Comparison of ENCODE assay signal across 12 mouse cellular contexts in the genomic region with DNA sequence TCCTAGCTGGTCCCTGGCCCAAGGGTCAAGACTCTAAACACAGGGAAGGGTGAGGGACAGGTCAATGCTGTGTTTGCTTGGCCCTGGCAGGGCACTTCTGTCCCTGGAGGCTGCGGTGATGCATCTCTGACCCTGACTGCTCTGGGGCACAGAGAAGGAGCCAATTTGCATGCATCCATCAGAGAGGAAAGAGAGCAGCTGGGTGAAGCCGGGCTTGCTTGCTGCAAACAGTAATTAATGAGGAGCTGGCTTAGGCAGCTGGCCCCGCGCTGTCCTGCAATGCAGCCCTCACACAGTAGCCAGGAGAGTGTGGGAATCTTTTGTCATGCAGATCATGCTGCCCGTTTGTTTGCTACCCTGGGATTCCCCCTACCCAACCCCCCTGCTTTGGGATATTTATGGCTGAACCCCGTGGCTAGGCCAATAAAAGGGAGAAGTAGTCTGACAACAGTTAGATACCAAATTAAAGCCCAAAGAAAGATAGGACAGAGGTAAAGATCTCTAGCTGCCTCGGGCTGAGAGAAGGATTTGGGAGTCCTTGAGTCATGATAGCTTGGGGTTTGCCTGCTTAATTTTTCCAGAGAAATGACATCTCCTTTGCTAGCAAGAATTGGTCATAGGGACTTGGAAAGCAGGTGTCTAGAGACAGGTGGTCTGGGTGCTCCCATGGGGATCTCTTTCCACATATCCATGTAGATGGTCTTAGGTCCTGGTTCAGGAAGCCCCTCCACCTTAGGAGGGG. TPM values are rescaled to one million over a fixed set of nuclear protein-coding genes. Genes with fewer than 3 reads are reported as not detected.
A peak's percentile ranks its signal among the peaks of the same experiment; 100 is the strongest.
DNase-seq lines count a peak whose midpoint lies in the region; ATAC-seq and TF ChIP-seq lines count a peak whose summit lies in the region.
"Had no signal": no experiment of that assay in that cellular context is flagged by ENCODE, and none has a peak within 500 bp of the region (broad histone marks: within the 10 kb centered on the region; RNA-seq: fewer than 3 reads in every experiment).

No protein-coding gene starts in this region.

- WGBS in forebrain, embryonic 11.5 days = 0% methylated on average over 7 of the region's 7 CpGs
- 1% methylated on average over 7 of the region's 7 CpGs for WGBS in midbrain, embryonic 12.5 days
- 15% methylated on average over 7 of the region's 7 CpGs for whole genome bisulfite sequencing in lung, adult 2 months

- H3K9ac ChIP-seq in CH12.LX (ENCODE audit: insufficient read depth, low read depth) = no peak overlapping the region
- H3K9ac ChIP-seq in forebrain, embryonic 11.5 days (ENCODE audit: low read length) = no peak overlapping the region
- no peak overlapping the region; the same call in 1 of the 2 replicates for H3K9ac ChIP-seq in midbrain, embryonic 12.5 days (replicated peaks)
- H3K9ac ChIP-seq: liver, embryonic 15.5 days had no signal

- in situ Hi-C loops in CH12.LX (cut with MboI; ENCODE audit: low pct_ligation_motif_present, low pct_unique_long_range_greater_than_20kb, low sequenced_read_pairs) = loop anchor here (5.0 kb wide), 1 partner anchor 38 kb away; no protein-coding TSS in a partner anchor

- no peaks in the 10 kb centered on the region for H3K9me3 ChIP-seq in CH12.LX (replicated peaks; ENCODE audit: low read length)
- no peaks in the 10 kb centered on the region for H3K9me3 ChIP-seq in forebrain, embryonic 11.5 days (ENCODE audit: control insufficient read depth, low read length)
- no peaks in the 10 kb centered on the region for H3K9me3 ChIP-seq in midbrain, embryonic 12.5 days
- H3K9me3 ChIP-seq: liver, embryonic 15.5 days had no signal

- no peak for TF ChIP-seq CTCF in CH12.LX (conservative IDR thresholded peaks at IDR 0.05 in 1 of 2, IDR thresholded peaks at IDR 0.05 in 1 of 2; ENCODE audit: low read depth in 2 of 2, low read length in 2 of 2)
- no peak for TF ChIP-seq CTCF in lung, adult 2 months (IDR thresholded peaks at IDR 0.05; ENCODE audit: insufficient read depth, low read length)

- TF ChIP-seq EP300 in CH12.LX (IDR thresholded peaks at IDR 0.05; ENCODE audit: low read length) = no peak; the same call in 1 of the 2 replicates

- no peak for TF ChIP-seq POLR2A in CH12.LX (IDR thresholded peaks at IDR 0.05; ENCODE audit: low read depth, low read length)
- no peak for TF ChIP-seq POLR2A in lung, adult 2 months (IDR thresholded peaks at IDR 0.05; ENCODE audit: borderline replicate concordance, extremely low read depth, low read depth, low read length)

- H3K27me3 ChIP-seq in CH12.LX (replicated peaks) = peaks cover 31% of the 10 kb centered on the region
- H3K27me3 ChIP-seq in forebrain, embryonic 11.5 days (ENCODE audit: control insufficient read depth, insufficient read depth, low read length) = no peaks in the 10 kb centered on the region
- H3K27me3 ChIP-seq in midbrain, embryonic 12.5 days = no peaks in the 10 kb centered on the region

- peaks cover 18 to 26% of the 10 kb centered on the region in 2 experiments for H3K4me1 ChIP-seq in CH12.LX (ENCODE audit: control insufficient read depth in 1 of 2, insufficient read depth in 2 of 2)
- H3K4me1 ChIP-seq in forebrain, embryonic 11.5 days (replicated peaks; ENCODE audit: control insufficient read depth, insufficient read depth, low read length) = peaks cover 18% of the 10 kb centered on the region
- H3K4me1 ChIP-seq in midbrain, embryonic 12.5 days = peaks cover 25% of the 10 kb centered on the region
- no peaks in the 10 kb centered on the region for H3K4me1 ChIP-seq in lung, adult 2 months (ENCODE audit: control insufficient read depth, insufficient read depth, low read length)
- H3K4me1 ChIP-seq: liver, embryonic 15.5 days had no signal

- TF ChIP-seq RAD21 in CH12.LX (IDR thresholded peaks at IDR 0.05; ENCODE audit: low read depth, low read length) = no peak

- dilution Hi-C loops in CH12.LX (cut with MboI; ENCODE audit: extremely low pct_ligation_motif_present, extremely low pct_unique_long_range_greater_than_20kb, low sequenced_read_pairs) = no loop called here

- peak; percentile 34 for DNase-seq in CH12.LX (ENCODE audit: extremely low read depth)
- peak; percentile 79 for DNase-seq in adrenal gland, adult 2 months
- peak; percentile 87 for DNase-seq in forebrain, embryonic 11.5 days (ENCODE audit: low spot score)
- DNase-seq in B cell, adult 2 months = no peak
- DNase-seq in lung, adult 2 months = no peak
- DNase-seq in right cerebral cortex, postnatal 36 days (ENCODE audit: low spot score in 2 of 2) = no peak
- DNase-seq: heart, adult 11 months had no signal

- H3K79me2 ChIP-seq in CH12.LX (replicated peaks; ENCODE audit: control insufficient read depth, extremely low read depth, insufficient read depth, poor library complexity, severe bottlenecking) = no peaks in the 10 kb centered on the region

- peak overlapping the region; percentile 53; the same call in 1 of the 2 replicates for H3K4me2 ChIP-seq in CH12.LX (ENCODE audit: insufficient read depth, low read depth, poor library complexity, severe bottlenecking)
- peak overlapping the region; percentile 22; the same call in 1 of the 2 replicates for H3K4me2 ChIP-seq in forebrain, embryonic 11.5 days (ENCODE audit: low read depth, low read length, severe bottlenecking)
- peak overlapping the region; percentile 34 for H3K4me2 ChIP-seq in midbrain, embryonic 12.5 days (replicated peaks)
- H3K4me2 ChIP-seq: liver, embryonic 15.5 days had no signal

- no peak overlapping the region for H3K4me3 ChIP-seq in CH12.LX (replicated peaks in 1 of 3; ENCODE audit: low read depth in 2 of 3, low read length in 2 of 3, poor library complexity in 1 of 3)
- no peak overlapping the region for H3K4me3 ChIP-seq in forebrain, embryonic 11.5 days (ENCODE audit: low read depth, low read length)
- no peak overlapping the region for H3K4me3 ChIP-seq in midbrain, embryonic 12.5 days
- H3K4me3 ChIP-seq in lung, adult 2 months (replicated peaks; ENCODE audit: extremely low read depth, low read depth, low read length) = no peak overlapping the region
- H3K4me3 ChIP-seq: liver, embryonic 15.5 days had no signal

- H3K36me3 ChIP-seq in CH12.LX (replicated peaks in 1 of 2; ENCODE audit: control insufficient read depth in 1 of 2, insufficient read depth in 1 of 2, low read length in 1 of 2) = no peaks in the 10 kb centered on the region
- H3K36me3 ChIP-seq in forebrain, embryonic 11.5 days (ENCODE audit: control insufficient read depth, insufficient read depth, low read length) = no peaks in the 10 kb centered on the region
- no peaks in the 10 kb centered on the region for H3K36me3 ChIP-seq in midbrain, embryonic 12.5 days
- H3K36me3 ChIP-seq: liver, embryonic 15.5 days had no signal

- H3K27ac ChIP-seq in CH12.LX (ENCODE audit: insufficient read depth, low read depth) = no peak overlapping the region
- H3K27ac ChIP-seq in forebrain, embryonic 11.5 days (ENCODE audit: low read depth, low read length) = peak overlapping the region; percentile 82
- H3K27ac ChIP-seq in midbrain, embryonic 12.5 days (replicated peaks) = peak overlapping the region; percentile 94
- H3K27ac ChIP-seq: liver, embryonic 15.5 days; stomach, postnatal 0 days had no signal

- ATAC-seq in forebrain, embryonic 11.5 days (replicated peaks; ENCODE audit: low FRiP score) = peak; percentile 94
- peak; percentile 92 for ATAC-seq in midbrain, embryonic 12.5 days (ENCODE audit: low FRiP score, low read depth)
- no peak for ATAC-seq in erythroid progenitor cell, adult 5-6 weeks (replicated peaks; ENCODE audit: low FRiP score, poor library complexity, severe bottlenecking)

TF ChIP-seq in CH12.LX, 34 proteins besides CTCF, POLR2A, EP300 and RAD21 (continues in another document):
- TF ChIP-seq MXI1 (IDR thresholded peaks at IDR 0.05; ENCODE audit: low read depth, low read length) (no peak), JUN (IDR thresholded peaks at IDR 0.05; ENCODE audit: insufficient read depth, low read depth, low read length) (no peak), IRF4 (IDR thresholded peaks at IDR 0.05; ENCODE audit: low read depth, low read length) (no peak), ETS1 (conservative IDR thresholded peaks at IDR 0.05; ENCODE audit: low read depth, low read length) (0 out of 2 replicates have a peak, but pooled peaks have one; percentile 27)

RNA-seq across cellular contexts. Expression of gene Rhbdl3, which starts 35.1 kb away (rescaled TPM):
- 0.88 and 1.4 TPM in 2 replicates for total RNA-seq in CH12.LX (2012; rRNA removed)
- total RNA-seq in CH12.LX (2014; rRNA removed) = 0.34 and 0.46 TPM in 2 replicates
- 0.46 and 0.70 TPM in 2 replicates for polyA plus RNA-seq in CH12.LX (2012; ENCODE audit: insufficient read length, low read depth)
- 1 to 10 TPM; 1.3 to 4.9 TPM for total RNA-seq in adrenal gland, adult 2 months (2021)
- polyA plus RNA-seq in adrenal gland, adult 2 months (2012; rRNA removed) = 1.3 and 2.6 TPM in 2 replicates
- polyA plus RNA-seq in forebrain, embryonic 11.5 days (2014; fragmentation: Nextera tagmentation; extraction: Ambion mirVana) = 9.0 and 10.8 TPM in 2 replicates
- 30.1 and 32.1 TPM in 2 replicates for polyA plus RNA-seq in midbrain, embryonic 12.5 days (2016; fragmentation: Nextera tagmentation; extraction: Ambion mirVana)
- polyA plus RNA-seq in lung, adult 2 months (2012; rRNA removed) = 2.7 and 2.9 TPM in 2 replicates
- not detected in 2 replicates for total RNA-seq in erythroid progenitor cell, adult 5-6 weeks (2015; ENCODE audit: low replicate concordance)
- not detected in 2 replicates for total RNA-seq in erythroid progenitor cell, adult 5-6 weeks (2017; ENCODE audit: low replicate concordance)
- total RNA-seq: neutrophil, adult 5-6 weeks had no signal

RNA-seq across cellular contexts. Expression of gene 5730455P16Rik, which starts 42.1 kb away (rescaled TPM):
- total RNA-seq in CH12.LX (2012; rRNA removed) (11.5 and 12.7 TPM in 2 replicates), CH12.LX (2014; rRNA removed) (19.7 and 22.2 TPM in 2 replicates)
- polyA plus RNA-seq in CH12.LX (2012; ENCODE audit: insufficient read length, low read depth) = 15.0 and 19.4 TPM in 2 replicates
- total RNA-seq in adrenal gland, adult 2 months (2021) = 10 to 100 TPM; 14.4 to 20.7 TPM
- 2.7 and 3.8 TPM in 2 replicates for polyA plus RNA-seq in adrenal gland, adult 2 months (2012; rRNA removed)
- polyA plus RNA-seq in forebrain, embryonic 11.5 days (2014; fragmentation: Nextera tagmentation; extraction: Ambion mirVana) = 26.9 and 27.1 TPM in 2 replicates
- 31.4 and 34.4 TPM in 2 replicates for polyA plus RNA-seq in midbrain, embryonic 12.5 days (2016; fragmentation: Nextera tagmentation; extraction: Ambion mirVana)
- 5.1 and 5.6 TPM in 2 replicates for polyA plus RNA-seq in lung, adult 2 months (2012; rRNA removed)
- total RNA-seq in erythroid progenitor cell, adult 5-6 weeks (2015; ENCODE audit: low replicate concordance) = 5.8 and 7.5 TPM in 2 replicates
- 4.5 and 5.8 TPM in 2 replicates for total RNA-seq in erythroid progenitor cell, adult 5-6 weeks (2017; ENCODE audit: low replicate concordance)

RNA-seq across cellular contexts. Expression of gene Zfp207, which starts 47.3 kb away (rescaled TPM):
- total RNA-seq in CH12.LX (2012; rRNA removed) = 137 and 185 TPM in 2 replicates
- 296 and 345 TPM in 2 replicates for total RNA-seq in CH12.LX (2014; rRNA removed)
- 196 and 231 TPM in 2 replicates for polyA plus RNA-seq in CH12.LX (2012; ENCODE audit: insufficient read length, low read depth)
- total RNA-seq in adrenal gland, adult 2 months (2021) = 100 to 1,000 TPM; 131 to 142 TPM
- 45.7 and 53.3 TPM in 2 replicates for polyA plus RNA-seq in adrenal gland, adult 2 months (2012; rRNA removed)
- 335 and 363 TPM in 2 replicates for polyA plus RNA-seq in forebrain, embryonic 11.5 days (2014; fragmentation: Nextera tagmentation; extraction: Ambion mirVana)
- 278 and 288 TPM in 2 replicates for polyA plus RNA-seq in midbrain, embryonic 12.5 days (2016; fragmentation: Nextera tagmentation; extraction: Ambion mirVana)
- polyA plus RNA-seq in lung, adult 2 months (2012; rRNA removed) = 72.8 and 104 TPM in 2 replicates
- 426 and 462 TPM in 2 replicates for total RNA-seq in erythroid progenitor cell, adult 5-6 weeks (2015; ENCODE audit: low replicate concordance)
- total RNA-seq in erythroid progenitor cell, adult 5-6 weeks (2017; ENCODE audit: low replicate concordance) = 295 and 332 TPM in 2 replicates

Comparison
In these comparisons a context has a peak if more than half of its experiments do, and no peak if none do; other contexts are left out.
1. DNase-seq: peak in CH12.LX (single experiment), adrenal gland, adult 2 months (single experiment) and forebrain, embryonic 11.5 days (single experiment); none in B cell, adult 2 months (0 of 2), lung, adult 2 months (single experiment) and right cerebral cortex, postnatal 36 days (0 of 2).
2. Peak in every context shown above with its lines, with median percentiles within 50 percentile points of each other: H3K4me2 ChIP-seq.